7 mouse cellular contexts compared by ENCODE assay signal in the genomic region with DNA sequence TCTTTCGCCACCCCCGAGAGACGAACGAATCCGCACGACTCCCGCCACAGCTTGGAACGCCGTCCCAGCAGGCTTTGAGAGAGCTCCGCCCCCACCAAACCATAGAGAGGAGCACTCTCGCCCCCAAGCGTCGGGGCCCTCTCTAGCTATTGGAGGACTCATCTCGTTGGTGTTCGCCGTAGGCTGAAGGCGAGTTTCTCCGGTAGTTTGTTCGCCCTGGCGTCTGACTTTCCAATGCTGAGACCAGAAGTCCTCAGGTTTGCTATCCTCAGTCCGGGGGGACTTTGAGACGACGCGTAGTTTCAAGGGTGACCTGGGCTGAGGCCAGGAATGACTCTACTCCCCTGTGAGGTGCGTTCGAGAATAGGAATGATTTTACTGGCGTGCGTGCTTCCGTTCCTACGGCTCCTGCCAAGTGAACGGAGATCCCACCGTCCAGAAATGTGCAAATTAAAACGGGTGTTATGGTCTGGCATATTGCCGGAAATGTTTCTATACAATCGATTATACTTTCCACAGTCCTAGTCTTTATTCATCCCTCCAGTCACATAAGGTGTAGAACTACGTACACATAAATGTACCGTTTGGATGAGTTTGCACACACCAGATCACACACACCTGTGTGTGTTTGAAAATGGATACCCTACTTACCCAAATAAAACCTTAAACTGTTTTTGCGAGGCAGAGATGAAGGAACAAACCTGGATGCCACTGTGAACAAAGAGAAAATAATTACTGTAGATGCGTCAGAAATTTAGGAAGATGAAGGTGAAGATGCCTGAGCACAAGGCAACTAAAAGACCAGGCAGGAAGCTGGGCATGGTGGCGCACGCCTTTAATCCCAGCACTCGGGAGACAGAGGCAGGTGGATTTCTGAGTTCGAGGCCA. TPM values are rescaled to one million over a fixed set of nuclear protein-coding genes. Genes with fewer than 3 reads are reported as not detected.
DNase-seq lines count a peak whose midpoint lies in the region; ATAC-seq lines count a peak whose summit lies in the region.

A gene (minus strand): TSS at position 76 of the 888 bp plus-strand sequence.
A gene (plus strand): TSS at position 169 of the 888 bp plus-strand sequence.

- ATAC-seq in embryonic facial prominence, embryonic 12.5 days (ENCODE audit: insufficient number of reproducible peaks, insufficient read depth, low FRiP score, low TSS enrichment), result peak; percentile 90
- ATAC-seq in limb, embryonic 11.5 days (ENCODE audit: insufficient number of reproducible peaks, low FRiP score, low TSS enrichment, low read depth), result peak; percentile 97
- ATAC-seq in midbrain, embryonic 14.5 days (ENCODE audit: low FRiP score, low TSS enrichment), result peak; percentile 97

- H3K36me3 ChIP-seq in embryonic facial prominence, embryonic 12.5 days, result no peaks in the 10 kb centered on the region; the same call in 1 of the 2 replicates
- no peaks in the 10 kb centered on the region for H3K36me3 ChIP-seq in limb, embryonic 11.5 days (ENCODE audit: control insufficient read depth, insufficient read depth, low read length)
- no peaks in the 10 kb centered on the region for H3K36me3 ChIP-seq in midbrain, embryonic 14.5 days (ENCODE audit: control insufficient read depth, insufficient read depth, low read length)

- 3% methylated on average over 43 of the region's 43 CpGs for WGBS in embryonic facial prominence, embryonic 12.5 days
- WGBS in limb, embryonic 11.5 days, result 4% methylated on average over 43 of the region's 43 CpGs
- 3% methylated on average over 43 of the region's 43 CpGs for WGBS in midbrain, embryonic 14.5 days

- no peaks in the 10 kb centered on the region for H3K9me3 ChIP-seq in embryonic facial prominence, embryonic 12.5 days
- no peaks in the 10 kb centered on the region for H3K9me3 ChIP-seq in limb, embryonic 11.5 days (ENCODE audit: control insufficient read depth, low read length)
- no peaks in the 10 kb centered on the region for H3K9me3 ChIP-seq in midbrain, embryonic 14.5 days (ENCODE audit: control insufficient read depth, low read length)

- peak within 1 kb of the TSS; percentile 69 for H3K4me2 ChIP-seq in embryonic facial prominence, embryonic 12.5 days (replicated peaks)
- peak within 1 kb of the TSS; percentile 55 for H3K4me2 ChIP-seq in limb, embryonic 11.5 days (ENCODE audit: low read depth, severe bottlenecking)
- peak within 1 kb of the TSS; percentile 78 for H3K4me2 ChIP-seq in midbrain, embryonic 14.5 days (ENCODE audit: low read length)

- no peaks in the 10 kb centered on the region for H3K27me3 ChIP-seq in embryonic facial prominence, embryonic 12.5 days
- H3K27me3 ChIP-seq in limb, embryonic 11.5 days (ENCODE audit: control insufficient read depth, insufficient read depth, low read length), result no peaks in the 10 kb centered on the region
- no peaks in the 10 kb centered on the region for H3K27me3 ChIP-seq in midbrain, embryonic 14.5 days (ENCODE audit: control insufficient read depth, insufficient read depth, low read length)

- peak within 1 kb of the TSS; percentile 81 for H3K4me3 ChIP-seq in embryonic facial prominence, embryonic 12.5 days
- H3K4me3 ChIP-seq in limb, embryonic 11.5 days (ENCODE audit: low read depth, low read length), result peak within 1 kb of the TSS; percentile 77
- H3K4me3 ChIP-seq in midbrain, embryonic 14.5 days (replicated peaks; ENCODE audit: low read depth, low read length), result peak within 1 kb of the TSS; percentile 74

- peak within 1 kb of the TSS; percentile 81 for H3K9ac ChIP-seq in embryonic facial prominence, embryonic 12.5 days
- peak within 1 kb of the TSS; percentile 77 for H3K9ac ChIP-seq in limb, embryonic 11.5 days (ENCODE audit: low read length)
- peak within 1 kb of the TSS; percentile 63 for H3K9ac ChIP-seq in midbrain, embryonic 14.5 days (replicated peaks; ENCODE audit: low read length)

- peak within 1 kb of the TSS; percentile 78 for H3K27ac ChIP-seq in embryonic facial prominence, embryonic 12.5 days
- no peak within 1 kb of the TSS for H3K27ac ChIP-seq in limb, embryonic 11.5 days (replicated peaks; ENCODE audit: low read depth, low read length)
- peak within 1 kb of the TSS; percentile 81 for H3K27ac ChIP-seq in midbrain, embryonic 14.5 days (replicated peaks; ENCODE audit: low read depth, low read length)

- DNase-seq in adrenal gland, postnatal 25 days, result peak; percentile 87
- DNase-seq in heart, adult 11 months, result peak; percentile 98
- peak; percentile 90 for DNase-seq in kidney, adult 18-20 months
- peak; percentile 96 for DNase-seq in limb, embryonic 11.5 days (ENCODE audit: low spot score)
- DNase-seq in midbrain, embryonic 14.5 days, result peak; percentile 96
- DNase-seq in spleen, adult 18-20 months, result peak; percentile 77 to 88

- H3K4me1 ChIP-seq in embryonic facial prominence, embryonic 12.5 days, result no peaks in the 10 kb centered on the region
- H3K4me1 ChIP-seq in limb, embryonic 11.5 days (ENCODE audit: control insufficient read depth, insufficient read depth, low read length), result 0 out of 2 replicates have a peak, but pooled peaks cover 3% of the 10 kb centered on the region
- H3K4me1 ChIP-seq in midbrain, embryonic 14.5 days (ENCODE audit: control insufficient read depth, insufficient read depth, low read length), result 0 out of 2 replicates have a peak, but pooled peaks cover 2% of the 10 kb centered on the region

RNA-seq across cellular contexts. Expression of the first gene that starts in this region (rescaled TPM):
- total RNA-seq in adrenal gland, postnatal 25 days (2021), result 2.3 and 2.9 TPM in 2 replicates
- 30.8 and 33.1 TPM in 2 replicates for polyA plus RNA-seq in embryonic facial prominence, embryonic 12.5 days (2016; fragmentation: Nextera tagmentation; extraction: Ambion mirVana)
- 45.2 and 47.9 TPM in 2 replicates for polyA plus RNA-seq in limb, embryonic 11.5 days (2014; fragmentation: Nextera tagmentation; extraction: Ambion mirVana)
- polyA plus RNA-seq in midbrain, embryonic 14.5 days (2014; fragmentation: Nextera tagmentation; extraction: Ambion mirVana), result 5.1 and 8.3 TPM in 2 replicates

RNA-seq across cellular contexts. Expression of the second gene that starts in this region (rescaled TPM):
- total RNA-seq in adrenal gland, postnatal 25 days (2021), result 5.2 and 5.5 TPM in 2 replicates
- polyA plus RNA-seq in embryonic facial prominence, embryonic 12.5 days (2016; fragmentation: Nextera tagmentation; extraction: Ambion mirVana), result 9.2 and 10.3 TPM in 2 replicates
- 11.9 and 13.2 TPM in 2 replicates for polyA plus RNA-seq in limb, embryonic 11.5 days (2014; fragmentation: Nextera tagmentation; extraction: Ambion mirVana)
- 5.6 and 7.0 TPM in 2 replicates for polyA plus RNA-seq in midbrain, embryonic 14.5 days (2014; fragmentation: Nextera tagmentation; extraction: Ambion mirVana)
